Mouse (Mus musculus): ENCODE results near the gene Vmn1r41.

Gene Vmn1r41

DNA sequence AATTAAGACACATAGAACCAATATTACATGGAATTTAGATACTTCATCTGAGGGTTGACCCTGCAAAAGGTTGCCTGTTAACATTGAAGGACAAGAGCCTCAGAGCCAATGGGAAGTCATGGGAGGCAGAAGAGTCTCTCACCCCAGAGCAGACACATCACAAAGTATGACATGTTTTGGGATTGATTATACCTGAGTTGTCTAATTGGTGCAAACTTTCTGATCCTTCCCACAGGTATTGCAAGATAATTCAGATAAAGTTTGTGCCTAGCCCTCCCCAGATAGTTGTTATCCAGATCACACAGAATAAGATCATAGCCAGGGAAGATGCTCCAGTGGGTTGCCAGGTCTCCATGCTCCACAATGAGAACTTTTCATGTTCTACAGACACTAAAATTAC is at the start of gene Vmn1r41:
Gene Vmn1r41 (plus strand): TSS at position 301 of the 400 bp plus-strand sequence.
- DNase-seq, result no peak

- no peak for DNase-seq
Measured at GRCm38 (mm10) chr6:89706624-89707023, 33.9 kb upstream of the Vmn1r41 start.

GRCm38 (mm10) chr6:89707240-89707639 is 33.3 kb upstream of the Vmn1r41 start, which contains the start of gene Vmn1r40:
Vmn1r40 (plus strand) TSS chr6:89707540.
- no peak for DNase-seq

- DNase-seq, result no peak
Measured at GRCm38 (mm10) chr6:89718051-89718450, 22.5 kb upstream of the Vmn1r41 start.

- no peak for DNase-seq
Measured at GRCm38 (mm10) chr6:89742811-89743210, 2.2 kb downstream of the Vmn1r41 start.

- no peak for DNase-seq
Measured at GRCm38 (mm10) chr6:89790231-89790630, 49.7 kb downstream of the Vmn1r41 start.
